Mouse (Mus musculus) liver, adult 2 months (tissue): ENCODE measurements around the gene Sema4d.

Experiments
- CTCF ChIP-seq: fragments of 200-500 bp; IDR thresholded peaks from 2 replicates; pipeline ENCODE4 v1.5.1; 2011; ENCODE audit warnings: low read depth, low read length, control low read depth
- POLR2A ChIP-seq: fragments of 200-500 bp; IDR thresholded peaks from 2 replicates; pipeline ENCODE4 v1.6.1; 2011; ENCODE audit warnings: low read length, control low read depth; ENCODE audit not compliant: insufficient read depth; ENCODE audit errors: extremely low read depth

GRCm38 (mm10) chr13:51800921-51801320 lies 7.4 kb upstream of the Sema4d start:
- TF ChIP-seq CTCF (no peak), POLR2A (no peak)
